Mouse (Mus musculus) forebrain, embryonic 16.5 days (tissue): ENCODE results near the gene Mrpl19. TPM values are rescaled to one million over a fixed set of nuclear protein-coding genes. Genes with fewer than 3 reads are reported as not detected.

Source experiments
- ATAC-seq: fragments of 200-750 bp; cut with Nextera tagmentation; 2 replicates; pipeline ENCODE4 v1.8.0; 2017; ENCODE audit warnings: mild to moderate bottlenecking, moderate library complexity
- H3K27ac ChIP-seq: fragments of 300-500 bp; sonication (generic); 2 replicates; pipeline ENCODE4 v1.5.1; 2014; ENCODE audit warnings: low read length, control low read depth
- H3K27me3 ChIP-seq: fragments of 300-500 bp; sonication (generic); replicated peaks from 2 replicates; pipeline ENCODE4 v1.6.1; 2014; ENCODE audit warnings: low read length; ENCODE audit not compliant: control insufficient read depth, insufficient read depth
- H3K36me3 ChIP-seq: fragments of 300-500 bp; sonication (generic); 2 replicates; pipeline ENCODE4 v1.6.1; 2014; ENCODE audit not compliant: control insufficient read depth, insufficient read depth
- H3K4me1 ChIP-seq: fragments of 300-500 bp; sonication (generic); replicated peaks from 2 replicates; pipeline ENCODE4 v1.6.1; 2014; ENCODE audit warnings: low read length; ENCODE audit not compliant: control insufficient read depth, insufficient read depth
- H3K4me2 ChIP-seq: fragments of 300-500 bp; sonication (generic); 2 replicates; pipeline ENCODE4 v1.6.1; 2014; ENCODE audit warnings: mild to moderate bottlenecking, low read length, control low read depth
- H3K4me3 ChIP-seq: fragments of 300-500 bp; sonication (generic); replicated peaks from 2 replicates; pipeline ENCODE4 v1.5.1; 2014; ENCODE audit warnings: mild to moderate bottlenecking, low read length, control low read depth
- H3K9ac ChIP-seq: fragments of 300-500 bp; sonication (generic); replicated peaks from 2 replicates; pipeline ENCODE4 v1.6.1; 2014; ENCODE audit warnings: low read depth, low read length, control low read depth
- H3K9me3 ChIP-seq: fragments of 300-500 bp; sonication (generic); 2 replicates; pipeline ENCODE4 v1.6.1; 2016; ENCODE audit warnings: low read length; ENCODE audit not compliant: control insufficient read depth
- WGBS: fragments of 180-500 bp; shearing (Covaris S2); extraction: QIAGEN DNeasy Blood & Tissue Kit; methylation state at CpG from one replicate; pipeline ENCODE4 v1.1.7; 2014; 5-methylcytosine and 5-hydroxymethylcytosine counted together
- polyA plus RNA-seq: library from polyadenylated mRNA; unstranded; fragments of >200 nt; fragmentation: Nextera tagmentation; extraction: Ambion mirVana; gene quantifications from 2 replicates; pipeline ENCODE4 v1.2.1, GENCODE M21; 2015

Gene Mrpl19
- polyA plus RNA-seq, 1 experiment from 2014 or later, result 40.0 TPM

GRCm38 (mm10) chr6:81911244-81911643, 54.5 kb downstream of the Mrpl19 start:
- 91% methylated on average over 5 of the region's 5 CpGs for WGBS
- Histone ChIP-seq H3K27me3 (no peaks in the 10 kb centered on the region), H3K36me3 (no peaks in the 10 kb centered on the region), H3K9ac (no peak overlapping the region), H3K4me2 (no peak overlapping the region), H3K27ac (no peak overlapping the region), H3K4me1 (no peaks in the 10 kb centered on the region), H3K4me3 (no peak overlapping the region), H3K9me3 (no peaks in the 10 kb centered on the region)
- no peak for ATAC-seq

DNA sequence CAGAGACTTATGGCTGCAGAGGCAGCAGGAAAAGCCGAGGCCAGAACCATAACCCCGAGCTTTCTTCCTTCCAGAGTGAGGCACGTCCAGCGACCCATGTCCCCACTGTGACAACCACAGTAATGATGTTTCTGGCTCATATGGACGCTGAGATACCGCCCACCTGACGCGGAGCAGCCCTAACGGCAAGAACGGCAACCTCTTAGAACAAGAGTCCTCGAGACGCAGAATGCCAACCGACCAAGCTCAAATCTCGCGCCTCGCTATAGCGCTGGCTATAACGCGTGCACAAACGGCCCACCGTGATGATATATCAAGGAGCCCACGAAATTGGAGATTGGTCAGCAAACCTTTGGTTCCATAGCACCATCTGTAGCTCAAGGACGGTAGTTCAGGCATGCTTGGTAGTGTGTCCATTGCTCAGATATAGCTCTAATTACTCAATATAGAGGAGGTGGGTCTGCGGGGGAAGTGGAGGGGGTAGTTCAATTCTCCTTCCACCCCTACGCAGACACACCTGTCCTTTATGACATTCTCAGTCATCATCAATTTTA, 55.4 kb downstream of the Mrpl19 start:
- Histone ChIP-seq H3K27me3 (no peaks in the 10 kb centered on the region), H3K27ac (no peak overlapping the region), H3K4me2 (no peak overlapping the region), H3K36me3 (no peaks in the 10 kb centered on the region), H3K9ac (no peak overlapping the region), H3K4me3 (no peak overlapping the region), H3K9me3 (no peaks in the 10 kb centered on the region), H3K4me1 (no peaks in the 10 kb centered on the region)
- ATAC-seq, result no peak
- 87% methylated on average over 25 of the region's 25 CpGs for WGBS

Other genes with a start within 250 kb of the Mrpl19 start
- gene Gcfc2, start 42.3 kb downstream of the Mrpl19 start, polyA plus RNA-seq, result 7.3 and 7.4 TPM in 2 replicates
- 0.72 and 1.4 TPM in 2 replicates for gene Eva1a, start 75.1 kb upstream of the Mrpl19 start, polyA plus RNA-seq